Mouse (Mus musculus) stomach, embryonic 14.5 days (tissue): ENCODE data around the gene Cideb. TPM values are rescaled to one million over a fixed set of nuclear protein-coding genes. Genes with fewer than 3 reads are reported as not detected.
A peak's percentile ranks its signal among the peaks of the same experiment; 100 is the strongest.

Source experiments
- ATAC-seq: fragments of 200-750 bp; cut with Nextera tagmentation; 2 replicates; pipeline ENCODE4 v1.8.0; 2017; ENCODE audit warnings: low read depth, moderate TSS enrichment; ENCODE audit not compliant: insufficient number of reproducible peaks, insufficient read depth, low FRiP score
- H3K27ac ChIP-seq: fragments of 300-500 bp; sonication (generic); 2 replicates; pipeline ENCODE4 v1.5.1; 2014; ENCODE audit warnings: mild to moderate bottlenecking, low read length, moderate library complexity, mixed read lengths
- H3K27me3 ChIP-seq: fragments of 300-500 bp; sonication (generic); 2 replicates; pipeline ENCODE4 v1.6.1; 2014; ENCODE audit warnings: low read length, control low read depth, mixed read lengths; ENCODE audit not compliant: control insufficient read depth, insufficient read depth
- H3K36me3 ChIP-seq: fragments of 300-500 bp; sonication (generic); 2 replicates; pipeline ENCODE4 v1.6.1; 2014; ENCODE audit warnings: mild to moderate bottlenecking, control low read depth, low read length, moderate library complexity, mixed read lengths; ENCODE audit not compliant: control insufficient read depth, insufficient read depth
- H3K4me1 ChIP-seq: fragments of 300-500 bp; sonication (generic); 2 replicates; pipeline ENCODE4 v1.6.1; 2014; ENCODE audit warnings: low read length, control low read depth, mixed read lengths; ENCODE audit not compliant: control insufficient read depth, insufficient read depth
- H3K4me2 ChIP-seq: fragments of 300-500 bp; sonication (generic); replicated peaks from 2 replicates; pipeline ENCODE4 v1.6.1; 2014; ENCODE audit warnings: low read depth, low read length, control low read depth
- H3K4me3 ChIP-seq: fragments of 300-500 bp; sonication (generic); 2 replicates; pipeline ENCODE4 v1.5.1; 2014; ENCODE audit warnings: low read depth, low read length, control low read depth
- H3K9ac ChIP-seq: fragments of 300-500 bp; sonication (generic); replicated peaks from 2 replicates; pipeline ENCODE4 v1.6.1; 2014; ENCODE audit warnings: low read depth, mild to moderate bottlenecking, control low read depth, low read length, moderate library complexity, mixed read lengths
- H3K9me3 ChIP-seq: fragments of 300-500 bp; sonication (generic); 2 replicates; pipeline ENCODE4 v1.6.1; 2016; ENCODE audit warnings: low read depth, low read length, control low read depth; ENCODE audit not compliant: control insufficient read depth
- WGBS: fragments of 180-500 bp; shearing (Covaris S2); extraction: QIAGEN DNeasy Blood & Tissue Kit; methylation state at CpG from one replicate; pipeline ENCODE4 v1.1.7; 2014; 5-methylcytosine and 5-hydroxymethylcytosine counted together
- polyA plus RNA-seq: library from polyadenylated mRNA; unstranded; fragments of >200 nt; fragmentation: Nextera tagmentation; extraction: Ambion mirVana; gene quantifications from 2 replicates; pipeline ENCODE4 v1.2.1, GENCODE M21; 2014

The Cideb gene
- polyA plus RNA-seq, result 2.3 and 2.6 TPM in 2 replicates

DNA sequence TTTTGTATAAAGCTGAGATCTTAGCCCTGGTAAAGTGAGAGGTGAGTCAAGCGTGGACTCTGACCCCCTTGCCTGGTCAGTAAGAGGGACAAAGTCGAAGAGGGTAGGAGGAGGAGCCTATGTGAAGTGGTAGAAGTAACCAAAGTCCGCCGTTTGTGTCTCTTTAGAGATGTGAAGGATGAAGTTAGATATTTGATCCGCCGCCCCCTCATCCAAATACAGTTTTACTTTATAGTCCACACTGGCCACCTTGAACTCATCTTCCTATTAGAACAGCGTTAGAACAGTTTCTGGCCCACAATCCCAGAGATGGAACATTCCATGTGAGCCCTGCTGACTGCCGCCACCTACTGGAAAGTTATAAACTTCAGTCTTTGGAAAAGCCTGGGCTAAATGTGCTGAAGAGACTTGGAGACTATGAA is at the start of gene Cideb:
Cideb (minus strand) TSS at position 96 of the 422 bp plus-strand sequence.
- WGBS, result 21% methylated on average over 8 of the region's 8 CpGs
- H3K9me3 ChIP-seq, result no peaks in the 10 kb centered on the region
- peaks cover 8% of the 10 kb centered on the region; the same call in 1 of the 2 replicates for H3K27me3 ChIP-seq
- peak; percentile 47 for ATAC-seq
- H3K4me3 ChIP-seq, result no peak within 1 kb of the TSS
- H3K4me2 ChIP-seq, result peak within 1 kb of the TSS; percentile 3; the same call in 1 of the 2 replicates
- H3K36me3 ChIP-seq, result peaks cover 23% of the 10 kb centered on the region
- H3K4me1 ChIP-seq, result peaks cover 6% of the 10 kb centered on the region; the same call in 1 of the 2 replicates
- H3K9ac ChIP-seq, result no peak within 1 kb of the TSS
- no peak within 1 kb of the TSS for H3K27ac ChIP-seq

DNA sequence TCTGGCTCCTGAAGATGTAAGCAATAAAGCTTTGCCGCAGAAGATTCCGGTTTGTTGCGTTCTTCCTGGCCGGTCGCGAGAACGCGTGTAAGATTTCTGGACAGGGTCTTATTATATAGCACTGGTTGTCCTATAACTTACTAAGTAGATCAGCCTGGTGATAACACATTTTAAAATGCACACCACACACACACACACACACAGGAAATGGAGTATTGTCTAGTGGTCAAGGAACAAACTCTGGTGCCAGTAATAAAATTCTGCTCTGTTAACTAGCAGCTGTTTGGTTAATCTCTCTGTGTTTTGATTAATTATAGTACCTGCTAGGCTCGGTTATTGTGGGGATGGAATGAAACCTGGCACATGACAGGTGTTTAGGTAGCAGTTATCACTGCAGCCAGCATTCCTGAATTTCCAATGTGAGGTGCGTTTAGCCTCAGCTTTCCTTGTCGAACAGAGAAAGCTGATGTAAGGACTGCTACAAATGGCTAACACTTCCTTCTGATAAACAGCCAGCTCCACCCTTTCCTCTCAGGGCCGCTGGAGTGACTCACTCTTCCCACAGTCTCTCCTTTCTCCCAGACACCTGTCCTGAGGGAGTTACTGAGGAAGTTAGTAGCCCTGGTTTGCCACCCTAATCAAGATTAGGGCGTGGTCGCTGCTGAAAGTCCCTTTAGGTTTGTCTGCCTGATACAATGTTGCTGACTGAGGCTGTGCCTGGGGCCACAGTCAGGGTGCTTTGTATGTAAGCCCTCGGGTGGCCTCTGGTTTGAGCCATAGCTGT is 37.3 kb upstream of the Cideb start:
- H3K36me3 ChIP-seq, result no peaks in the 10 kb centered on the region
- H3K9ac ChIP-seq, result no peak overlapping the region
- no peaks in the 10 kb centered on the region for H3K27me3 ChIP-seq
- no peak overlapping the region for H3K4me2 ChIP-seq
- WGBS, result 69% methylated on average over 15 of the region's 15 CpGs
- no peaks in the 10 kb centered on the region for H3K9me3 ChIP-seq
- H3K4me1 ChIP-seq, result no peaks in the 10 kb centered on the region
- H3K27ac ChIP-seq, result peak overlapping the region; percentile 45; the same call in 1 of the 2 replicates
- no peak overlapping the region for H3K4me3 ChIP-seq
- peak; percentile 67; the same call in 1 of the 2 replicates for ATAC-seq

DNA sequence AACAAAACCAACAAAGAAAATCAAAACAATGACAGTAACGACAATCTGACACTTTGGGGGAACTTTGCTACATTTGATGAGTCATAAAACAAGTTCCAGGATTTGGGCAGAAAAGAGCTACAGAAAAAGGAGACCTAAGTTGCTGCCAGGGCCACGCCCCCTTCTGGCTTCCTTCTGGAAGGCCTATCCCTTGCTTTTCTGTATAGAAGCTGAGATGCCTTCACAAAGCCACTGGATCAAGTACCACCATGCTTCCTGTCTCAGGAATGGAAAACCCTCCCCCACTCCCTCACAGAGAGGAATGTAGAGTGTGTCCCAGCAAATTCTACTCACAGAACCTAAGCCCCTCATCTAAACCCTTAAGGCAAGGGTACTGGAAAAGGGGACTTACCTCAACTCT is 35.7 kb upstream of the Cideb start:
- Histone ChIP-seq H3K9ac (no peak overlapping the region), H3K9me3 (no peaks in the 10 kb centered on the region), H3K4me3 (no peak overlapping the region), H3K27ac (no peak overlapping the region), H3K36me3 (no peaks in the 10 kb centered on the region), H3K27me3 (no peaks in the 10 kb centered on the region), H3K4me2 (no peak overlapping the region), H3K4me1 (no peaks in the 10 kb centered on the region)
- 61% methylated on average over 2 of the region's 2 CpGs for WGBS
- no peak for ATAC-seq

DNA sequence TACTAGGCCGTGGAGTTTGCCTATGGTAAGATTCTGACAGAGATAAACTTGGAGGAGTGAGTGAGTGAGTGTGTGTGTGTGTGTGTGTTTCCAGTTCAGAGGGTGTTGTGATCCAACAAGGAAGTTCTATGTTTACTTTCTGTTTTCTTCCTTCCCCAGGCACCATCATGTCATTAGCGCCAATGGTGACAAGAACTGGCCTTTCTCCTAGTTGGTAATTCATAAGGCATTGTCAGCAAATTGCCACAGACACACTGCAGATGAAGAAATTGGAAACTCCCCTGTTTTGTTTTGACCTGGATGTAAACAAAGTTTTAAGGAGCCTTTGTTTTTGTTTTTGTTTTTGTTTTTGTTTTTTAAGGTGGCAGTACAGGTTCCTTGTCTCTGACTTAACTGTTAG is 35.2 kb upstream of the Cideb start:
- Histone ChIP-seq H3K9ac (no peak overlapping the region), H3K4me2 (no peak overlapping the region), H3K4me1 (no peaks in the 10 kb centered on the region), H3K4me3 (no peak overlapping the region), H3K27me3 (no peaks in the 10 kb centered on the region), H3K36me3 (no peaks in the 10 kb centered on the region), H3K27ac (no peak overlapping the region), H3K9me3 (no peaks in the 10 kb centered on the region)
- 68% methylated on average over 2 of the region's 2 CpGs for WGBS
- no peak for ATAC-seq

DNA sequence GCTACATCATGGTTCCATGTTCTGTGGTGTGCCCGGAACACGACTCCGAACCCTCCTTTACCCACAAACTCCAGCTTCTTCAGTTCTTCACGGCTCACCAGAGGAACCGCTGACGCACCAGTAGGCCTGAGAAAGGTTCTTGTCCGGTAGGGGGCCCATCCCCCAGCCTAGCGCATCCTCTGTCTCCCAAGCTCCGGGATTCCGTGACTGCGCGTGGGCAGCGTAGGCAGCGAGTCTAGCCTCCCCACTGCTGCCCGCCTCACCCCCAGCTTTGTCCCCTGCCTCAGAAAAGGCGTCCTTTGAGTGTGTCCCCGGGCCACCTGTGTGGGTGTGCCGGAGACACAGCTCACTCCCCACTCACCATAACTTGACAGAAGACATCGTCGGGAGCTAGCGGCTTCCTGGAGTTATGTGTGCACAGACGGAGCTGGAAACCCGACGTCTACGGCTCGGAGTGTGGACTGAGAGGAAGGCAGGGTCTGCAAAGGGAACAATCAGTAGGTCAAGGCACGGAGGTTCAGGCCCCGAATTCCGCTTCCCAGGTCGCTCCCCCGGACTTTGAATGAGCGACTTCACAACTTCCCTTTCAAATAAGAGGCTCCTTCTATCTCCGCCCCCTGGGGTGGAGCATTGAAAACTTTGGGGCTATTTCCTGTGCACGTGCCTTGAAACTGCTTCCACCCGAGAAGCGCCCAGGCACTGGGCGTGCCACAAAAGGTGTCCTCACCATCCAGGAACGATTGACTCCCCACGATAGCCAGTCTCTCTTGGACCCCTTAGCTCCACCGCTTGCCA is 30.2 kb upstream of the Cideb start, which contains the start of gene Ripk3:
Ripk3 (minus strand) TSS at position 610 of the 795 bp plus-strand sequence.
- Histone ChIP-seq H3K4me2 (peak within 1 kb of the TSS; percentile 68), H3K27me3 (peaks cover 6% of the 10 kb centered on the region), H3K27ac (no peak within 1 kb of the TSS), H3K9me3 (no peaks in the 10 kb centered on the region), H3K4me3 (peak within 1 kb of the TSS; percentile 45), H3K36me3 (no peaks in the 10 kb centered on the region), H3K9ac (peak within 1 kb of the TSS; percentile 34), H3K4me1 (peaks cover 7% of the 10 kb centered on the region; the same call in 1 of the 2 replicates)
- peak; percentile 19; the same call in 1 of the 2 replicates for ATAC-seq
- 4% methylated on average over 40 of the region's 40 CpGs for WGBS

DNA sequence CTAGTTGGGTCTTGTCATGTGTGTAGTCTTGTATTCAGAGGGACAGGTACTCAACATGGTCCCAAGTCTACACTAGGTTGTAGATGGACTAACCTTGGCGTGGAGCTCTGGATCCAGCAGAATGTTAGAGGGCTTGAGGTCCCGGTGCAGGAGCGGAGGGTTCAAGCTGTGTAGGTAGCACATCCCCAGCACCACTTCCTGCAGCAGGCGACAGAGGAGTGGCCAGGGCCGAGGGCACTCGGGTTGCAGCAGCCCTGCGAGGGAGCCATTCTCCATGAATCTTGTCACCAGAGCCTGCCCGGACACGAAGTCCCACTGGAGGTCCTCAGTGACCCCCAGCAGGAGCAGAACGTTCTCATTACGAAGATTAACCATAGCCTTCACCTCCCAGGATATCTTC is 29.5 kb upstream of the Cideb start:
- 38% methylated on average over 11 of the region's 11 CpGs for WGBS
- no peaks in the 10 kb centered on the region for H3K9me3 ChIP-seq
- no peak overlapping the region for H3K9ac ChIP-seq
- peaks cover 14% of the 10 kb centered on the region; the same call in 1 of the 2 replicates for H3K4me1 ChIP-seq
- no peak overlapping the region for H3K27ac ChIP-seq
- ATAC-seq, result no peak
- no peaks in the 10 kb centered on the region for H3K36me3 ChIP-seq
- H3K4me2 ChIP-seq, result peak overlapping the region; percentile 68
- peak overlapping the region; percentile 45 for H3K4me3 ChIP-seq
- peaks cover 6% of the 10 kb centered on the region for H3K27me3 ChIP-seq

DNA sequence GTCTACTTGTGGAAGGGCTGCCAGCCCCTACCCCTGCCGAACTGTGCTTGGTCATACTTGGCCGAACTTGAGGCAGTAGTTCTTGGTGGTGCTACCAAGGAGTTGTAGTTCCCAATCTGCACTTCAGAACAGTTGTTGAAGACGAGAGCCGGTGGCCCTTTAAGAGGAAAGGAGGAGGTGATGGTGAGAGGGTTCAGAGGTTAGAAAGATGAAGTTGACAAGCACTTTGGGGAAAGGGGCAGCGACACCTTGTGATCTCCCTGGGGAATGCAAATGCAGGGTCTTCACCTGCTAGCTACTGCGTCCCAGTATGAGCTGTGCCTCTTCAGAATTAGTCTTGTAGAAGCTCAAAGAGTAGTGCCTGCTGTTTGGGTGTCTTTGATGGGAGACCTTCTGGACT is 26.9 kb upstream of the Cideb start:
- H3K4me1 ChIP-seq, result peaks cover 19% of the 10 kb centered on the region; the same call in 1 of the 2 replicates
- H3K9me3 ChIP-seq, result no peaks in the 10 kb centered on the region
- H3K36me3 ChIP-seq, result no peaks in the 10 kb centered on the region
- H3K27me3 ChIP-seq, result peaks cover 6% of the 10 kb centered on the region
- no peak overlapping the region for H3K27ac ChIP-seq
- no peak for ATAC-seq
- H3K9ac ChIP-seq, result no peak overlapping the region
- no peak overlapping the region for H3K4me3 ChIP-seq
- no peak overlapping the region for H3K4me2 ChIP-seq
- WGBS, result 33% methylated on average over 6 of the region's 6 CpGs

DNA sequence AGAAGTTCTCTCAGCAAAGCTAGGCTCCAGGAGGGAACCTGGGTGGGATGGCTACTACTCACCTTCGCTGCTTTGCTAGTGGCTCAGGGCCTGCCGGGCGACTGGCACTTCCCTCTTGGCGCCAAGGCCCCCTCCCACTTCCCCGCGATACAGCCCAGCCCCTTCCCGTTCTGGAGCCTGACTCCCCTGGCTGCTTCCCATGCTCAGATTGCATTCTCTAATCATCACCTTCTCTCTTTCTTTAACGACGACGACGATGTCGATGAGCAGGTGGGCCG is 25.6 kb upstream of the Cideb start, which contains the start of gene Adcy4:
Adcy4 (minus strand) TSS at position 138 of the 278 bp plus-strand sequence.
- peaks cover 6% of the 10 kb centered on the region for H3K27me3 ChIP-seq

More for the DNA sequence above, 25.6 kb upstream of the Cideb start, which contains the start of gene Adcy4:
- H3K4me3 ChIP-seq, result peak within 1 kb of the TSS; percentile 40
- no peaks in the 10 kb centered on the region for H3K9me3 ChIP-seq
- peak within 1 kb of the TSS; percentile 78 for H3K4me2 ChIP-seq
- no peaks in the 10 kb centered on the region for H3K36me3 ChIP-seq
- peaks cover 19% of the 10 kb centered on the region; the same call in 1 of the 2 replicates for H3K4me1 ChIP-seq
- 0 out of 2 replicates have a peak, but pooled peaks have one; percentile 10 for ATAC-seq
- WGBS, result 9% methylated on average over 13 of the region's 13 CpGs
- H3K27ac ChIP-seq, result peak within 1 kb of the TSS; percentile 58; the same call in 1 of the 2 replicates
- H3K9ac ChIP-seq, result no peak within 1 kb of the TSS
